Mouse (Mus musculus) kidney, embryonic 15.5 days (tissue): ENCODE data around the gene Zfp334. TPM values are rescaled to one million over a fixed set of nuclear protein-coding genes. Genes with fewer than 3 reads are reported as not detected.

ENCODE experiments used
- ATAC-seq: fragments of 200-750 bp; cut with Nextera tagmentation; replicated peaks from 2 replicates; pipeline ENCODE4 v1.8.0; 2017; ENCODE audit warnings: moderate TSS enrichment; ENCODE audit not compliant: low FRiP score
- H3K27ac ChIP-seq: fragments of 300-500 bp; sonication (generic); 2 replicates; pipeline ENCODE4 v1.5.1; 2015; ENCODE audit warnings: mild to moderate bottlenecking, inconsistent platforms
- H3K27me3 ChIP-seq: fragments of 300-500 bp; sonication (generic); 2 replicates; pipeline ENCODE4 v1.6.1; 2015; ENCODE audit warnings: inconsistent platforms
- H3K36me3 ChIP-seq: fragments of 300-500 bp; sonication (generic); 2 replicates; pipeline ENCODE4 v1.6.1; 2015; ENCODE audit warnings: inconsistent platforms
- H3K4me1 ChIP-seq: fragments of 300-500 bp; sonication (generic); 2 replicates; pipeline ENCODE4 v1.6.1; 2015; ENCODE audit warnings: inconsistent platforms
- H3K4me2 ChIP-seq: fragments of 300-500 bp; sonication (generic); 2 replicates; pipeline ENCODE4 v1.6.1; 2015; ENCODE audit warnings: moderate library complexity, mild to moderate bottlenecking, inconsistent platforms
- H3K4me3 ChIP-seq: fragments of 300-500 bp; sonication (generic); replicated peaks from 2 replicates; pipeline ENCODE4 v1.5.1; 2015; ENCODE audit warnings: mild to moderate bottlenecking, inconsistent platforms
- H3K9ac ChIP-seq: fragments of 300-500 bp; sonication (generic); 2 replicates; pipeline ENCODE4 v1.6.1; 2015; ENCODE audit warnings: mild to moderate bottlenecking, inconsistent platforms
- H3K9me3 ChIP-seq: fragments of 300-500 bp; sonication (generic); replicated peaks from 2 replicates; pipeline ENCODE4 v1.6.1; 2016; ENCODE audit warnings: inconsistent platforms
- WGBS: fragments of 180-500 bp; shearing (Covaris S2); methylation state at CpG from one replicate; pipeline ENCODE4 v1.1.7; 2015; ENCODE audit warnings: mixed read lengths; 5-methylcytosine and 5-hydroxymethylcytosine counted together
- polyA plus RNA-seq: library from polyadenylated mRNA; unstranded; fragments of >200 nt; fragmentation: Nextera tagmentation; extraction: Ambion mirVana; gene quantifications from 2 replicates; pipeline ENCODE4 v1.2.1, GENCODE M21; 2015

Zfp334 gene
- polyA plus RNA-seq, 1 experiment from 2014 or later = 9.1 TPM

- no peak; the same call in 1 of the 2 replicates for ATAC-seq
Observed at GRCm38 (mm10) chr2:165404951-165405350, 16.9 kb upstream of the Zfp334 start.

GRCm38 (mm10) chr2:165398164-165398785 is 10.2 kb upstream of the Zfp334 start:
- WGBS = 72% methylated on average over 15 of the region's 15 CpGs
- no peak overlapping the region for H3K4me3 ChIP-seq
- no peaks in the 10 kb centered on the region for H3K36me3 ChIP-seq
- no peak overlapping the region for H3K9ac ChIP-seq
- no peak overlapping the region for H3K27ac ChIP-seq
- no peak overlapping the region for H3K4me2 ChIP-seq
- no peaks in the 10 kb centered on the region for H3K9me3 ChIP-seq
- no peaks in the 10 kb centered on the region for H3K27me3 ChIP-seq
- no peak for ATAC-seq
- H3K4me1 ChIP-seq = peaks cover 15% of the 10 kb centered on the region

More at GRCm38 (mm10) chr2:165404951-165405350, 16.9 kb upstream of the Zfp334 start:
- WGBS = 64% methylated on average over 9 of the region's 9 CpGs
- Histone ChIP-seq H3K4me1 (0 out of 2 replicates have a peak, but pooled peaks cover 4% of the 10 kb centered on the region), H3K4me2 (no peak overlapping the region), H3K4me3 (no peak overlapping the region), H3K9me3 (no peaks in the 10 kb centered on the region), H3K9ac (no peak overlapping the region), H3K27ac (no peak overlapping the region), H3K36me3 (no peaks in the 10 kb centered on the region), H3K27me3 (no peaks in the 10 kb centered on the region)

GRCm38 (mm10) chr2:165397502-165398163 is 9.6 kb upstream of the Zfp334 start:
- Histone ChIP-seq H3K36me3 (no peaks in the 10 kb centered on the region), H3K27ac (no peak overlapping the region), H3K4me3 (no peak overlapping the region), H3K4me1 (peaks cover 15% of the 10 kb centered on the region), H3K4me2 (no peak overlapping the region), H3K9ac (no peak overlapping the region), H3K27me3 (no peaks in the 10 kb centered on the region), H3K9me3 (no peaks in the 10 kb centered on the region)
- WGBS = 68% methylated on average over 23 of the region's 23 CpGs
- no peak for ATAC-seq

DNA sequence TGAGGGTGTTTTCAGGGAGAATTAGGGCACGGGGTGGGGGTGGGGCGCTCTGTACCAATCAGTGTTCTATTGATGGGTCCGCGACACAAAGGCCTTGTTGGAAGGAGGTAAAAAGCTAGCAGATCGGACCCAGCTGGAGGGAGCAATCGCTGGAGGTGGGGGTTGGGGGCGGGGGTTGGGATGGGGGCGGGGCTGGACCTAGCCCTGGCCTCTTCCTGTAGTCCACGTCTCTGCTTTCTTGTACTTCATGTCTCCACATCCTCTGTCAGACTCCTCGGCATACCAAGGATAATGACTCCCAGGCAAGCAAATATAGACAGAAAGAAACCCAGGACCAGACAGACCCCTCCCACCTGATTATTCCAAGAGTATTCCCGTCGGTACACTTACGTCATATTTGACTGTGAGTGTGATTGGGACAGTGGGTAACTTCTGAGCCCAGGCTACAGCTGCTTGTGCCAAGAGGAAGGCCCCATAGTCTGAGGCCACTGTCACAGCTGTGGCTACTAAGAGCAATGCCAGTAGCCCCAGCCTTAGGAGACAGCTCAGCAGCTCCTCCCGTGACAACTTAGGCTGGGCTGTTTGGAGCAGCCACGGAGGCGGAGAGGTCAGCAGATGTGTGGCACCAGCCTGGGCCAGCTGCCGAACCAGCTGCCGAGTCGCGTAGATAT is 8.9 kb upstream of the Zfp334 start:
- no peak overlapping the region for H3K4me2 ChIP-seq
- no peak overlapping the region for H3K4me3 ChIP-seq
- H3K9ac ChIP-seq = no peak overlapping the region
- H3K27me3 ChIP-seq = no peaks in the 10 kb centered on the region
- ATAC-seq = no peak
- 45% methylated on average over 20 of the region's 20 CpGs for WGBS
- H3K9me3 ChIP-seq = no peaks in the 10 kb centered on the region
- peaks cover 15% of the 10 kb centered on the region for H3K4me1 ChIP-seq
- H3K27ac ChIP-seq = no peak overlapping the region
- H3K36me3 ChIP-seq = no peaks in the 10 kb centered on the region

- Histone ChIP-seq H3K9ac (no peak overlapping the region), H3K36me3 (no peaks in the 10 kb centered on the region), H3K27ac (no peak overlapping the region), H3K4me1 (peaks cover 10% of the 10 kb centered on the region), H3K9me3 (no peaks in the 10 kb centered on the region), H3K4me2 (no peak overlapping the region), H3K4me3 (no peak overlapping the region), H3K27me3 (no peaks in the 10 kb centered on the region)
- WGBS = 84% methylated on average over 4 of the region's 4 CpGs
- no peak for ATAC-seq
Observed at GRCm38 (mm10) chr2:165392156-165392555, 4.1 kb upstream of the Zfp334 start.

GRCm38 (mm10) chr2:165391561-165391960 is 3.5 kb upstream of the Zfp334 start:
- peaks cover 4% of the 10 kb centered on the region for H3K36me3 ChIP-seq
- H3K4me1 ChIP-seq = peaks cover 9% of the 10 kb centered on the region
- no peak overlapping the region for H3K4me3 ChIP-seq
- 13% methylated on average over 8 of the region's 8 CpGs for WGBS
- H3K9me3 ChIP-seq = no peaks in the 10 kb centered on the region
- no peaks in the 10 kb centered on the region for H3K27me3 ChIP-seq
- H3K9ac ChIP-seq = no peak overlapping the region
- no peak overlapping the region for H3K4me2 ChIP-seq
- H3K27ac ChIP-seq = no peak overlapping the region
- no peak for ATAC-seq

DNA sequence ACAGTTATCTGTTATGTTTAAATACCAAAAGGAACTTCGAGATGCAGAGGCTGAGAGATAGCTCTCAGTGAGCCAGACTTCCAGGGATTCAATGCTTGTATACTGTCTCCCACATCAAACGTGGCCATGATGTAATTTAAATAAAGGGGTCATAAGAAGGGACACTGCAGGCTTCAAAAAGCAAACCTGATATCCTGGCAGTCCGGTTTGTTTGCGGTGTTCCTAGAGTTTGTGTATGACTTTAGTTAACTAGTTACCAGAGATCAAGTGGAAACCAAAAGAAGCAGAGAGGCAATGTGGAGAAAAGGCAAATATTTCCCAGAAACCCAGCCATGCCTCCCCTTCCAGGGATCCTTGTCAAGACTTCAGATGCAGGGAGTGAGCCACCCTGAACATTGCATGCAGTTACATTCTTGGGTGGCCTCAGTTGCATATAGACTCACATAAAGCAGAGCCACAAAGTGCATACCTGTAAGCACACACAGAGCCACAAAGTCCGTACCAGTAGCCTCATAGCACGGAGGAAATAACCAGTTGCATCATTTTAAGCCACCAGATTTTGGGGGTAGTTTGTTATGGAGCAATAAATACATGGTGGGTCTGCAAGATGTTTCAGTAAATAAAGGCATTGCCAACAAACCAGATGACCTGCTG is 1.4 kb upstream of the Zfp334 start:
- H3K4me1 ChIP-seq = peaks cover 10% of the 10 kb centered on the region
- no peaks in the 10 kb centered on the region for H3K27me3 ChIP-seq
- H3K9ac ChIP-seq = no peak overlapping the region
- no peak for ATAC-seq
- H3K27ac ChIP-seq = no peak overlapping the region
- H3K4me3 ChIP-seq = no peak overlapping the region
- H3K9me3 ChIP-seq = no peaks in the 10 kb centered on the region
- 71% methylated on average over 6 of the region's 6 CpGs for WGBS
- no peak overlapping the region for H3K4me2 ChIP-seq
- peaks cover 24% of the 10 kb centered on the region for H3K36me3 ChIP-seq

- H3K4me3 ChIP-seq = peak overlapping the region; percentile 62
- ATAC-seq = no peak
- WGBS = 7% methylated on average over 4 of the region's 4 CpGs
- peak overlapping the region; percentile 78 for H3K9ac ChIP-seq
- no peaks in the 10 kb centered on the region for H3K9me3 ChIP-seq
- H3K27me3 ChIP-seq = no peaks in the 10 kb centered on the region
- peaks cover 45% of the 10 kb centered on the region for H3K36me3 ChIP-seq
- H3K4me1 ChIP-seq = peaks cover 10% of the 10 kb centered on the region
- H3K4me2 ChIP-seq = peak overlapping the region; percentile 64
- peak overlapping the region; percentile 85 for H3K27ac ChIP-seq
Observed at GRCm38 (mm10) chr2:165387370-165387769, 689 bp downstream of the Zfp334 start.

DNA sequence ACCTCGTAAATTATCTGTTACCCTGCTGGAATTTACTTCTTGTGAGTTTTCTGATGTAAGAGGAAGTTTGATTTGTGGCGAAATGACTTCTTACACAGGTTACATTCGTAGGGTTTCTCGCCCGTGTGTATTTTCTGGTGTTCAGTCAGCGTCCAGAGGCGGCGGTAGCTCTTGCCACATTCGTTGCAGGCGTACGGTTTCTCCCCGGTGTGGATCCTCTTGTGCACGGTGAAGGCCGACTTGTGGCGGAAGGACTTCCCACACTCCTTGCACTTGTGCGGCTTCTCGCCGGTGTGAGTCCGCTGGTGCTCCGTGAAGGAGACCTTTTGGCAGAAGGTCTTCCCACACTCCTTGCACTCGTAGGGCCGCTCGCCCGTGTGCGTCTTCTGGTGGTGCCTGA is 8.0 kb downstream of the Zfp334 start:
- H3K9me3 ChIP-seq = peaks cover 6% of the 10 kb centered on the region
- no peak overlapping the region for H3K4me3 ChIP-seq
- H3K27ac ChIP-seq = no peak overlapping the region
- H3K27me3 ChIP-seq = no peaks in the 10 kb centered on the region
- no peak for ATAC-seq
- 97% methylated on average over 25 of the region's 25 CpGs for WGBS
- no peaks in the 10 kb centered on the region for H3K4me1 ChIP-seq
- no peak overlapping the region for H3K9ac ChIP-seq
- H3K4me2 ChIP-seq = no peak overlapping the region
- H3K36me3 ChIP-seq = peaks cover 93% of the 10 kb centered on the region

DNA sequence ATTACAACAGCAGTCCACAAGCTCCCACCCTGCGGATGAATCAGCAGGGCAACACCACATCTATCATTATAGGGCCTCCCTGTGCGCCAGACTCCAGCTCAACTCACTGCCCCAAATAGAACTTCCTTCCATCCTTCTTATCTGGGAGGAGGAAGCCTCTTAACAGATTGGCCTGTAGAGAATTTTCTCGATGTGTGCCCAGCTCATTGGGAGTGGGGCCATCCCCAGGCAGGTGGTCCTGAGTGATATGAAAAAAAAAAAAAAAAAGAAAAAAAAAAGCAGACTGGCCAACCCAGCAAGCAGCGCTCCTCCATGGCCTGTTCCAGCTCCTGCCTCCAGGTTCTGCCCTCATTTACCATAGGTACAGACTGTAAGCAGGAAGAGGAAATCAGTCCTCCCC is 12.1 kb downstream of the Zfp334 start:
- Histone ChIP-seq H3K4me2 (no peak overlapping the region), H3K4me1 (no peaks in the 10 kb centered on the region), H3K4me3 (no peak overlapping the region), H3K27me3 (no peaks in the 10 kb centered on the region), H3K9ac (no peak overlapping the region), H3K36me3 (peaks cover 63% of the 10 kb centered on the region), H3K9me3 (peaks cover 6% of the 10 kb centered on the region), H3K27ac (no peak overlapping the region)
- 85% methylated on average over 4 of the region's 4 CpGs for WGBS
- ATAC-seq = no peak

DNA sequence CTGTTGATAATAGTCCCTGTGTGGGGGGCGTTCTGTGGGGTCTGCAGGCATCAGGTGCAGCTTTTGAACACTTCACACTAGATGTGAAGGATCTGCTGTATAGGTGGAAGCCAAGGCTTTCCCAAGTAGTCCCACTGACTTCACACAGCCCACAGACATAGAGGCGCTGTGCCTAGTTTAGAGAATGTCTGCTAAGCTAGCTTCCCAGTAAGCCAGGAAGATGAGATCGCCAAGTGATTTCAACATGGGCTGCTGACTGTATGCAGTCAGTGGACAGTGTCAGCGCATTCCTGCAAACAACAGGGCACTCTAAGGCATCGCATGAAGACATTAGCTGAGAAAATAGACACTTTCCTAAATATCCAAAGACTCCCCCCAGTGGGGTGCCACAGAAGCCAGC is 12.6 kb downstream of the Zfp334 start:
- H3K4me2 ChIP-seq = no peak overlapping the region
- no peak overlapping the region for H3K9ac ChIP-seq
- no peaks in the 10 kb centered on the region for H3K4me1 ChIP-seq
- H3K27ac ChIP-seq = no peak overlapping the region
- ATAC-seq = no peak
- peaks cover 58% of the 10 kb centered on the region for H3K36me3 ChIP-seq
- no peak overlapping the region for H3K4me3 ChIP-seq
- H3K27me3 ChIP-seq = no peaks in the 10 kb centered on the region
- whole genome bisulfite sequencing = 86% methylated on average over 5 of the region's 5 CpGs
- H3K9me3 ChIP-seq = peaks cover 4% of the 10 kb centered on the region; the same call in 1 of the 2 replicates

DNA sequence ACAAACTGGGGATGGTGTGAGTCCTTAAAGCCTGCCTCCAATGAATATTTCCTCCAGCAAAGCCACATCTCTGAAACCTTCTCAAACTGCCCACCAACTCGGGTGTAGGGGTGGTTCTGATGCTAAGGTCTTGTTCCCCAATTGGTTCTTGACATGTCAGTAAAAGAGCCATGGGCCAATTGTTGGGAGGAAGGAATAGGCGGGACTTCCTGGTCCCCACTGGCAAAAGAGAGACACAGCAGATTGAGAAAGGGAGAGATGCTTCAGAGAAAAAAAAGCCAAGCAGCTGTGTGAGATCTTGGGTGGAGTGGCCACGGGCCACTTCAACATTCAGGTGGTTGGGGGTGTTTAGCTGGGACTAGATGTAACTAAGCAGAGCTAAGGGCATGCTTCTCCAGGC is 17.0 kb downstream of the Zfp334 start:
- 25% methylated on average over 3 of the region's 3 CpGs for WGBS
- no peak for ATAC-seq

More for the DNA sequence above, 17.0 kb downstream of the Zfp334 start:
- no peaks in the 10 kb centered on the region for H3K9me3 ChIP-seq
- no peak overlapping the region for H3K4me3 ChIP-seq
- peaks cover 16% of the 10 kb centered on the region for H3K27me3 ChIP-seq
- H3K36me3 ChIP-seq = peaks cover 19% of the 10 kb centered on the region
- H3K27ac ChIP-seq = no peak overlapping the region
- H3K4me1 ChIP-seq = peaks cover 22% of the 10 kb centered on the region
- no peak overlapping the region for H3K4me2 ChIP-seq
- H3K9ac ChIP-seq = no peak overlapping the region
